Mouse (Mus musculus): ENCODE measurements at regions not wholly inside any gene's neighbourhood (a gene's known extent, or its start where the extent isn't known, plus 50 kb on each side); places are given as distances from the start of the nearest gene placed in this dataset.

DNA sequence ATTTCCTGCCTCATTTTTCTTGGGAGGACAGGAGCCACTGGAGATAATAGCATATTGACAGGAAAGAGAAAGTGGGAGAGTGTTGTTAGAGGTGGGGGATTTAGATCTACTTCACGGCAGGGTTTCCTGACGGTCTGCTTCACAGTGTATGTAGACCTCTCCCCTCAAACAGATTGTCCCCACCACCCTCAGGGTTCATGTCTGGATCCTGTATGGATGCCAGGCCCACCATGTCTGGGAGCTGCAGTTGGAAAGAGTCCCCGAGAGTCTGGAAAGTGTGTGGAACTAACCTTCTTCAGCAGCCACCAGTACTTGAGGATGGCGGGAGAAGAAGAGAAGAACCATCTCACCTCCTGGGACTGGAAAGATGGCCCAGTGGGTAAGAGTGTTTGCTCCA lies 53.0 kb upstream of the Ctbp2 start:
- Histone ChIP-seq H3K27me3 (no peaks in the 10 kb centered on the region), H3K9me3 (replicated peaks) (no peaks in the 10 kb centered on the region), H3K27ac (peak overlapping the region; percentile 56), H3K4me1 (replicated peaks) (peaks cover 19% of the 10 kb centered on the region), H3K9ac (no peak overlapping the region), H3K4me3 (no peak overlapping the region), H3K36me3 (no peaks in the 10 kb centered on the region), H3K4me2 (peak overlapping the region; percentile 32; the same call in 1 of the 2 replicates)
- ATAC-seq (replicated peaks; ENCODE audit: insufficient number of reproducible peaks, insufficient read depth, low FRiP score, low read depth), result no peak
- WGBS, result 65% methylated on average over 4 of the region's 4 CpGs

DNA sequence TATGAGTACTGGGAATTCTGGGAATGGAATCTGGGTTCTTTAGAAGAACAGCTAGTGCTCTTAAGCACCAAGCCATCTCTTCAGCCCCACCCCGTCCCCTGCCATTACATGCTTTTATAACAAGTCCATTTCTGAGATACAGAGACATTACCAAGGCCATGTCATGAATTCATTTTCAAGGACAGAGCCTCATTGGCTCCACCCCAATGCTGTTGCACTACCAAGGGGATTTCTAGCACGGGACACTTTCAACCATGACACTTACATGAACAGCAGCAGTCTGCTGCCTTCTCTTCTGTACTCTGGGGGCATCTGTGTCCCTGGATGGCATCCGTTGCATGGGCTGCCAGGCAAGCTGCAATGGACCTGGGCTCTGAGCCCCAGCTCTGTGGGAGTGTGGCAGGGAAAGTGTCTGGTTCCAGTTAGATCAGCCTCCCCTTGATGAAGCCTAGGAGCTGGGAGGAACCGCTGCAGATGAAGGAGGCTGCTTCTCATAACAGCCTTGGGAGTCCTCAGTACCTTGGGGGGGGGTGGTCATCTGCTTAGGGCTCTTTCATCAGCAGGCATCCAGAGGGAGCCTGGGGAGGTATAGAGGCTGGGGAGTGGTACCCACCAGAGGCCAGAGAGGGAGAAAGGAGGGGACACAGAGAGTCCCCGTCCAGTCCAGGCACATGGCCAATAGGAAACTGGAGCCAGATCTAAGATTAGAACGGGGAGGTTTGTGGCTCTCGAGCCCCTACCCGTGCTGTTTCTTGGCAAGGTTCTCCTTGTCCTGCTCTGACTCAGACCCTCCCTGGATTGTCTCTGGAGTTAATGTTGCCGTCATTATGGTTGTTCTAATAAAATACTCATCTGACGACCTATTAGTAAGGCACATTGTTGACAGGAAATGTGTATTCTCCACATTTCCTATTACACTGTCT lies 52.4 kb upstream of the Ctbp2 start:
- Histone ChIP-seq H3K9ac (no peak overlapping the region), H3K9me3 (replicated peaks) (no peaks in the 10 kb centered on the region), H3K27me3 (no peaks in the 10 kb centered on the region), H3K4me1 (replicated peaks) (peaks cover 19% of the 10 kb centered on the region), H3K4me2 (peak overlapping the region; percentile 32), H3K36me3 (no peaks in the 10 kb centered on the region), H3K4me3 (no peak overlapping the region), H3K27ac (peak overlapping the region; percentile 56)
- WGBS, result 28% methylated on average over 10 of the region's 10 CpGs
- ATAC-seq (replicated peaks; ENCODE audit: insufficient number of reproducible peaks, insufficient read depth, low FRiP score, low read depth), result peak; percentile 75

All from heart, embryonic 15.5 days (tissue).